Mouse (Mus musculus) olfactory bulb, adult 2 months (tissue): Measurements from ENCODE around the gene Tmem161b.

ENCODE experiments used
- CTCF ChIP-seq: fragments of 200-500 bp; IDR thresholded peaks from 2 replicates; pipeline ENCODE4 v1.5.1; 2012; ENCODE audit warnings: low read depth, mild to moderate bottlenecking, low read length, moderate library complexity; ENCODE audit not compliant: insufficient read depth
- POLR2A ChIP-seq: fragments of 200-500 bp; IDR thresholded peaks from 2 replicates; pipeline ENCODE4 v1.6.1; 2012; ENCODE audit warnings: mild to moderate bottlenecking, low read depth, low read length, moderate library complexity; ENCODE audit not compliant: insufficient read depth

DNA sequence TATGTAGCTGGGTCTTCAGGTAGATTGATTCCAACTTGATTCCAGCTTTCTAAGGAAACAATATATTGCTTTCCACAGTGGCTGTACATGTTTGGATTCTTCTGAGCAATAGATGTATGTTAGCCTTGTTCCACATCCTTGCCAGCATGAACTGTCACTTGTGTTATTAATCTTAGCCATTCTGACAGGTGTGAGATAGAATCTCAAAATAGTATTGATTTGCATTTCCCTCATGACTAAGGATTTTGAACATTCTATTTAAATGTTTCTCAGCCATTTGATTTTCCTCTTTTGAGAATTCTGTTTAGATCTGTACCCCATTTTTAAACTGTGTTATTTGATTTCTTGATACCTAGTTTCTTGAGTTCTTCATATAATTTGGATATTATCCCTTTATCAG is 16.1 kb downstream of the Tmem161b start:
- TF ChIP-seq CTCF (no peak), POLR2A (no peak)
